Mouse (Mus musculus) kidney, adult 2 months (tissue): ENCODE measurements around the gene Smyd3. TPM values are rescaled to one million over a fixed set of nuclear protein-coding genes. Genes with fewer than 3 reads are reported as not detected.

Experiments used
- DNase-seq: peaks from one replicate; pipeline ENCODE4 v3.0.0; 2021
- H3K27ac ChIP-seq: fragments of 200-500 bp; 2 replicates; pipeline ENCODE4 v1.5.1; 2012; ENCODE audit warnings: low read depth, low read length, control low read depth, inconsistent platforms; ENCODE audit not compliant: insufficient read depth
- H3K27me3 ChIP-seq: fragments of 200-500 bp; replicated peaks from 2 replicates; pipeline ENCODE4 v1.6.1; 2012; ENCODE audit warnings: mild to moderate bottlenecking, moderate library complexity, low read length, inconsistent platforms; ENCODE audit not compliant: control insufficient read depth, insufficient read depth
- H3K36me3 ChIP-seq: fragments of 200-500 bp; 2 replicates; pipeline ENCODE4 v1.6.1; 2012; ENCODE audit warnings: mild to moderate bottlenecking, moderate library complexity, low read length, inconsistent platforms; ENCODE audit not compliant: control insufficient read depth, insufficient read depth
- H3K4me1 ChIP-seq: fragments of 200-500 bp; 2 replicates; pipeline ENCODE4 v1.6.1; 2011; ENCODE audit warnings: low read length; ENCODE audit not compliant: control insufficient read depth, insufficient read depth
- H3K4me3 ChIP-seq: fragments of 200-500 bp; 2 replicates; pipeline ENCODE4 v1.5.1; 2011; ENCODE audit warnings: mild to moderate bottlenecking, low read depth, low read length, control low read depth; ENCODE audit not compliant: insufficient read depth
- CTCF ChIP-seq: fragments of 200-500 bp; conservative IDR thresholded peaks from 2 replicates; pipeline ENCODE4 v1.5.1; 2011; ENCODE audit warnings: low read depth, mild to moderate bottlenecking, control low read depth, low read length, moderate library complexity, mixed read lengths; ENCODE audit not compliant: insufficient read depth, insufficient read length
- POLR2A ChIP-seq: fragments of 200-500 bp; IDR thresholded peaks from one replicate; pipeline ENCODE4 v1.6.1; 2011; ENCODE audit warnings: low read depth, low read length, control low read depth
- WGBS: fragments of 180-500 bp; shearing (Covaris S2); methylation state at CpG from one replicate; pipeline ENCODE4 v1.1.7; 2018; 5-methylcytosine and 5-hydroxymethylcytosine counted together
- polyA plus RNA-seq: library from polyadenylated mRNA; depleted of rRNA; stranded (reverse); fragments of >200 nt; gene quantifications from 2 replicates; pipeline ENCODE4 v1.2.3, GENCODE M21; 2012

The Smyd3 gene
- polyA plus RNA-seq, 1 experiment, result 5.2 TPM

DNA sequence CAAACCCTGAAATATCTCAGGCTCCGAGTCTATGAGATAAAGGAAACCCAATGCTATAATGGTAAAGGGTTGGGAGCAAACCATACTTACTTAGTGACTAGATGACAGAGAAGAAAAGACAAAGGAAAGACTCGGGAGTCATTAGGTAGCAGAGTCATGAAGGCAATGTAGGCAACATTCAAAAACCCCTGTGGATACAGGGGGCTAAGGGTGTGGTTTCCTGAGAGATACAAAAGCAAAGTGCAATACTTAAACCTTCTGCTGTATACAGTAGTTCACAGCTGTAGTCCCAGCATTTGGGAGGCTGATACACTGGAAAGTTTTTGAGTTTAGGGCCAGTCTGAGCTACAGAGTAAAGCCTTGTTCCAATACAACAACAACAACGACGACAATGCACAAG, 244.9 kb downstream of the Smyd3 start:
- 95% methylated on average over 4 of the region's 4 CpGs for WGBS

DNA sequence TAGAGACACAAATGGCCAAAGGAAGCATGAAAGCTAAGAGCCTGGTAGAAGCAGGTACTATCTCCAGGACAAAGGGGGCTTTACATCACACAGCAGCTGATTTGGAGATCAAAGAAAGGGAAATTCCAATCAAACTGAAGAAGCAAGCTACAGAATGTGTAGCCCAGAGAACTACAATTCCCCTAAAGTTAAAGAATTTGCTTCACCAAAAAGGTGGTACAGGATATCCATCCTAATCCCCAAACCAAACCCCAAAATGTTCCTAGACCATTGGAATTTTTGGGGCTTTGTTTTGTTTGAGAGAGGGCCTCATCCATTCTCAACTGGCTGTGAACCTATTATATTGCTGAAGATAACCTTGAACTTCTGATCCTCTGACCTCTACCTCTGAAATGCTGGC, 245.5 kb downstream of the Smyd3 start:
- no peak for TF ChIP-seq CTCF
- Histone ChIP-seq H3K36me3 (no peaks in the 10 kb centered on the region), H3K4me3 (no peak overlapping the region), H3K27me3 (no peaks in the 10 kb centered on the region; the same call in 1 of the 2 replicates), H3K27ac (no peak overlapping the region), H3K4me1 (no peaks in the 10 kb centered on the region)
- no peak for DNase-seq

More for the DNA sequence above, 244.9 kb downstream of the Smyd3 start:
- H3K4me3 ChIP-seq, result no peak overlapping the region
- no peaks in the 10 kb centered on the region for H3K4me1 ChIP-seq
- H3K27ac ChIP-seq, result no peak overlapping the region
- no peaks in the 10 kb centered on the region for H3K36me3 ChIP-seq
- no peak for TF ChIP-seq POLR2A
- no peak for TF ChIP-seq CTCF
- DNase-seq, result no peak
- no peaks in the 10 kb centered on the region; the same call in 1 of the 2 replicates for H3K27me3 ChIP-seq

DNA sequence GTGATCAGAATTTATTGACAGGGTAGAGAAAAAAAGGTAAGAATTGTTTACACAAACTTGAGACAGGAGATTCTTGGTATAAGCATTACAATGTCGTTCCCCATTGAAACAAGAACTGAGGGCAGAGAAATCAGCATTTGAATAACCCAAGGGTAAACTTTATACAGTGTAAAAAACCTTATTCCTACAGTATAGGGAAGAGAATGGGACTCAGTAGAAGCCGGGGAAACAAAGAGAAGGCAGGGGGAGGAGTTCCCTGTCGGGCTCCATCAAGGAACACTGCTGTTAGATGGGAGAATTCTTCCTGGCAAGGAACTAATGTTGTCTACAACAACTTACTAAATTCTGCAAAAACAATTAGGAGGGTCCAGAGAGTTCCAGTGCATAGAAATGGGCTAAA, 250.9 kb downstream of the Smyd3 start:
- Histone ChIP-seq H3K36me3 (no peaks in the 10 kb centered on the region), H3K4me3 (no peak overlapping the region), H3K27me3 (no peaks in the 10 kb centered on the region; the same call in 1 of the 2 replicates), H3K27ac (no peak overlapping the region), H3K4me1 (no peaks in the 10 kb centered on the region)
- no peak for DNase-seq
- 80% methylated on average over 3 of the region's 3 CpGs for whole genome bisulfite sequencing
- TF ChIP-seq POLR2A, result no peak
- TF ChIP-seq CTCF, result no peak

DNA sequence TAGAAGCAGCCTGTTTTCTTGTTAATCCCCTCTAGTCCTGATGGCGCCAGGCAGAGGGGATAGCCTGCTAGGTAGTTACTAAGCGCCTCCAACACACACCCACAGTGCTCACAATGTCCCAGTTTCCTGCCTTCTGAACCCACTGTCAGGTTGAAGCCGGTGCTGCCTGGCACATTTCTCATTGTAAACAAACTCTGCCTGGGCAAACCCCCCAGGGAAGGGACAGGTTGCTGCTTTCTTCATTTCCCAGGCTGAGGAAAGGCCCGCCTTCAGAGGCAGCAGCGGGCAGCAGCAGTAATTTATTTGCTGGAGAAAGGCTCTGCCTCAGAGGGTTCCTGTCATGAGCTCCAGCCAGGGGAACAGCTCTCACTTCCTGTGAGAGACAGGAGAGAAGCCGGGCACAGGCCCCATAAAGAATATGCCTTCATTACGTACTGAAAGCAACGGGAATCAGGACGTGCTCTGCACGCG, 256.3 kb downstream of the Smyd3 start:
- Histone ChIP-seq H3K4me3 (no peak overlapping the region), H3K36me3 (no peaks in the 10 kb centered on the region)

DNA sequence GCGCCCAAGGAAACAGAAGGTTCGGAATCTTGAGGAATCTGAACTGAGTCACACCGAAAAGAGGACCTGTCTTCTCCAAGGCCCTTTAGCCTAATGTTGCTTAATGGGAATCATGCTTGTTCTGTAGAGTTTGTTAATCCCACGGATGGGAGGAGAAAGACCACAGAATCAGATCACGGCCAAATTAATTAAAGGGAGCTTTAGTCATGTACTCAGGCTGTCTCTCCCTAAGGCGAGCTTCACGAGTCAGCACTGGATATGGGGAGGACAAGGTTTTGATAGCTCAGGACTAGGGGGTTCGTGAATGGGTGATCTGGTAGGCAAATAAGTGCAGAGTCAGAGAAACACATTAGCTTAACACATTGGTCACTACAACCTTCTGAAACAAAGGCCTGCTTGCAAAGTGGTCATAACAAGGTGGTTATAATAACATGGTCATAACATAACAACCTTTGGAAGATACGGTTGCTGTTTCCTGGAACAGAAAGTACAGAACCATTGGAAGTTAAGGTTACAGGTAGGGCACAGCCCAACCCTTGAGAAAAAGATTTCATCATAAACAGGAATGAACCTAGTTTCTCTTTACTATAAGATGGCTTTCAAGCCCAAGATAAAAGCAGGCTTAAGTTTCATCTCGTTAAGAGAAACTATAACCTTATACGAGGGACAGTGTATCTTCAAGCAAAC, 261.9 kb downstream of the Smyd3 start:
- Histone ChIP-seq H3K27ac (no peak overlapping the region), H3K36me3 (no peaks in the 10 kb centered on the region), H3K27me3 (no peaks in the 10 kb centered on the region), H3K4me1 (no peaks in the 10 kb centered on the region), H3K4me3 (no peak overlapping the region)
- no peak for DNase-seq
- TF ChIP-seq POLR2A (no peak), CTCF (no peak)
- 86% methylated on average over 11 of the region's 11 CpGs for WGBS

More for the DNA sequence above, 256.3 kb downstream of the Smyd3 start:
- DNase-seq, result no peak
- no peak for TF ChIP-seq POLR2A
- TF ChIP-seq CTCF, result no peak
- WGBS, result 55% methylated on average over 11 of the region's 11 CpGs
- no peaks in the 10 kb centered on the region for H3K4me1 ChIP-seq
- no peaks in the 10 kb centered on the region for H3K27me3 ChIP-seq
- no peak overlapping the region for H3K27ac ChIP-seq

DNA sequence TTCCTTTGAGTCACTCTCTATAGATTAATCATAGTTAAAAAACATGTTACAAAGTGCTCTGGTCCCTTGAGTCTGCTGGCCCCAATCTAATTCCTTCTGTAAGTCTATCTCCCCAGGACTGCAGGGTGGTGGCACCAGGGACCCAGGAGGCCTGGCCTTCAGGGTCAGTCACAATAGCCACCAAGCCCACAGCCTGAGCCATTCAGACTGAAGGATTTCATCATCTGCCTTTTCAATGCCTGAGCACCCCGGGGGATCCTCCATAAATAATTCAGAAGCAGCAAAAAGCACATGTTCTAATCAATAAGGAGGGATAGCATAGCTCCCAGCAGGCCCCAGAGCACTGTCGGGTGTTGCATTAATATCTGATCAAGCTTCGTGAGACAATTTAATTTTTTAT, 263.3 kb downstream of the Smyd3 start:
- Histone ChIP-seq H3K4me1 (no peaks in the 10 kb centered on the region), H3K27me3 (no peaks in the 10 kb centered on the region), H3K36me3 (no peaks in the 10 kb centered on the region), H3K27ac (no peak overlapping the region), H3K4me3 (no peak overlapping the region)
- 83% methylated on average over 3 of the region's 3 CpGs for WGBS
- no peak for TF ChIP-seq CTCF
- TF ChIP-seq POLR2A, result no peak
- DNase-seq, result no peak

DNA sequence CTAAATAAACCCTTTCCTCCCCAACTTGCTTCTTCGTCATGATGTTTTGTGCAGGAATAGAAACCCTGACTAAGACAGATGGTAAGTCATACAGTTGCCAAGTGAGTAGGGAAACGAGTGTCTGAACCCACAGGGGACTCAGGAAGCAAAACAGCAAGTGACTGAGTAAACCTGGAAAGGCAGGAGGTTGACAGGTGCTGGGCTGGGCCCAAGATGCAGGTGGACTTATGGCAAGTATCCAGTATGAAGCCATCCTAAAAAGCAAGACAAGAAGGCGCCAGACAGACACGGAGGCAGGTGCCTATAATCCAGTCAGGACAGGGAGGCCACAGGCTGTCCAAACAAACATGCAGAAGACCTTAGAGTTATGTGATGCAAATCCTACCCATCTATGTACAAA, 265.2 kb downstream of the Smyd3 start:
- no peaks in the 10 kb centered on the region for H3K27me3 ChIP-seq
- no peak overlapping the region for H3K27ac ChIP-seq
- no peak overlapping the region for H3K4me3 ChIP-seq
- WGBS, result 77% methylated on average over 4 of the region's 4 CpGs
- H3K4me1 ChIP-seq, result no peaks in the 10 kb centered on the region
- no peak for DNase-seq
- no peak for TF ChIP-seq CTCF
- TF ChIP-seq POLR2A, result no peak
- no peaks in the 10 kb centered on the region for H3K36me3 ChIP-seq

DNA sequence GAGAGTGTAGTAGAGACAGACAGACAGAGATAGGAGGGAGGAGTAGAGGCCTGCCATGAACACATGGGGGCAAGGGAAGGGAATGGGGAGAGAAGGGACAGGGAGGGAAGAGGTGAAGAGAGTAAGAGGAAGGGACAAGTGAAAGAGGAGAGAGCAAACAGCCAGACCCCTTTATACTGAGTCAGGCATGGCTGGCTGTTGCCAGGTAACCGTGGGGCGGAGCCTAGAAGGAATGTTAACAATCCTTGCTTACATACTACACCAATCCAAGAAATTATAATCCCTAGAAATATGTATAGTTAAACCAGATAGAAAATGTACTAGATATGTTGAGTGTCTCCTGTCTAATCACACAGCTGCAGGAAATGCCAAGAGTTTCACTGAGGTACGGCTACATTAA, 267.5 kb downstream of the Smyd3 start:
- H3K4me3 ChIP-seq, result no peak overlapping the region
- no peak for DNase-seq
- WGBS, result 91% methylated on average over 3 of the region's 3 CpGs
- H3K27me3 ChIP-seq, result no peaks in the 10 kb centered on the region
- TF ChIP-seq POLR2A, result no peak
- no peak for TF ChIP-seq CTCF
- no peak overlapping the region for H3K27ac ChIP-seq
- no peaks in the 10 kb centered on the region for H3K4me1 ChIP-seq
- no peaks in the 10 kb centered on the region for H3K36me3 ChIP-seq
